Mouse (Mus musculus): ENCODE measurements around the gene Diras2. TPM values are rescaled to one million over a fixed set of nuclear protein-coding genes. Genes with fewer than 3 reads are reported as not detected.

Gene Diras2
- polyA plus RNA-seq, 1 experiment = 22.4 TPM

GRCm38 (mm10) chr13:52501686-52502085, 29.4 kb downstream of the Diras2 start:
- no peak for DNase-seq
- Histone ChIP-seq H3K36me3 (ENCODE audit: control insufficient read depth, insufficient read depth, low read length) (no peaks in the 10 kb centered on the region), H3K4me1 (replicated peaks; ENCODE audit: control insufficient read depth, insufficient read depth, low read length) (no peaks in the 10 kb centered on the region), H3K27ac (ENCODE audit: control insufficient read depth, insufficient read depth, low read length) (no peak overlapping the region), H3K27me3 (ENCODE audit: control insufficient read depth, insufficient read depth, low read length) (no peaks in the 10 kb centered on the region), H3K4me3 (ENCODE audit: control insufficient read depth, insufficient read depth, low read length) (no peak overlapping the region)
- 84% methylated on average over 8 of the region's 8 CpGs for WGBS
- TF ChIP-seq POLR2A (IDR thresholded peaks at IDR 0.05; ENCODE audit: control insufficient read depth, extremely low read depth, insufficient read depth, low read length, poor library complexity) (no peak), CTCF (IDR thresholded peaks at IDR 0.05; ENCODE audit: borderline replicate concordance, control insufficient read depth, extremely low read depth, insufficient read depth, low read length, poor library complexity) (no peak)

GRCm38 (mm10) chr13:52497029-52497550, 34.0 kb downstream of the Diras2 start:
- TF ChIP-seq POLR2A (IDR thresholded peaks at IDR 0.05; ENCODE audit: control insufficient read depth, extremely low read depth, insufficient read depth, low read length, poor library complexity) (no peak), CTCF (IDR thresholded peaks at IDR 0.05; ENCODE audit: borderline replicate concordance, control insufficient read depth, extremely low read depth, insufficient read depth, low read length, poor library complexity) (no peak)
- no peaks in the 10 kb centered on the region for H3K36me3 ChIP-seq (ENCODE audit: control insufficient read depth, insufficient read depth, low read length)
- no peaks in the 10 kb centered on the region for H3K27me3 ChIP-seq (ENCODE audit: control insufficient read depth, insufficient read depth, low read length)
- 45% methylated on average over 4 of the region's 4 CpGs for WGBS
- no peaks in the 10 kb centered on the region for H3K4me1 ChIP-seq (replicated peaks; ENCODE audit: control insufficient read depth, insufficient read depth, low read length)
- H3K4me3 ChIP-seq (ENCODE audit: control insufficient read depth, insufficient read depth, low read length) = no peak overlapping the region
- no peak for DNase-seq
- H3K27ac ChIP-seq (ENCODE audit: control insufficient read depth, insufficient read depth, low read length) = no peak overlapping the region

GRCm38 (mm10) chr13:52488821-52489220, 42.3 kb downstream of the Diras2 start:
- H3K36me3 ChIP-seq (ENCODE audit: control insufficient read depth, insufficient read depth, low read length) = no peaks in the 10 kb centered on the region
- H3K4me3 ChIP-seq (ENCODE audit: control insufficient read depth, insufficient read depth, low read length) = no peak overlapping the region
- no peaks in the 10 kb centered on the region for H3K4me1 ChIP-seq (replicated peaks; ENCODE audit: control insufficient read depth, insufficient read depth, low read length)
- H3K27me3 ChIP-seq (ENCODE audit: control insufficient read depth, insufficient read depth, low read length) = no peaks in the 10 kb centered on the region
- TF ChIP-seq CTCF (IDR thresholded peaks at IDR 0.05; ENCODE audit: borderline replicate concordance, control insufficient read depth, extremely low read depth, insufficient read depth, low read length, poor library complexity) (no peak), POLR2A (IDR thresholded peaks at IDR 0.05; ENCODE audit: control insufficient read depth, extremely low read depth, insufficient read depth, low read length, poor library complexity) (no peak)
- WGBS = 97% methylated on average over 7 of the region's 7 CpGs
- H3K27ac ChIP-seq (ENCODE audit: control insufficient read depth, insufficient read depth, low read length) = no peak overlapping the region
- DNase-seq = no peak

GRCm38 (mm10) chr13:52484064-52484463, 47.0 kb downstream of the Diras2 start:
- no peaks in the 10 kb centered on the region for H3K4me1 ChIP-seq (replicated peaks; ENCODE audit: control insufficient read depth, insufficient read depth, low read length)
- no peak overlapping the region for H3K27ac ChIP-seq (ENCODE audit: control insufficient read depth, insufficient read depth, low read length)
- no peaks in the 10 kb centered on the region for H3K36me3 ChIP-seq (ENCODE audit: control insufficient read depth, insufficient read depth, low read length)
- TF ChIP-seq CTCF (IDR thresholded peaks at IDR 0.05; ENCODE audit: borderline replicate concordance, control insufficient read depth, extremely low read depth, insufficient read depth, low read length, poor library complexity) (no peak), POLR2A (IDR thresholded peaks at IDR 0.05; ENCODE audit: control insufficient read depth, extremely low read depth, insufficient read depth, low read length, poor library complexity) (no peak)
- H3K27me3 ChIP-seq (ENCODE audit: control insufficient read depth, insufficient read depth, low read length) = no peaks in the 10 kb centered on the region
- DNase-seq = no peak
- WGBS = 85% methylated on average over 4 of the region's 4 CpGs
- no peak overlapping the region for H3K4me3 ChIP-seq (ENCODE audit: control insufficient read depth, insufficient read depth, low read length)

GRCm38 (mm10) chr13:52481786-52482185, 49.3 kb downstream of the Diras2 start:
- no peak for DNase-seq
- Histone ChIP-seq H3K27ac (ENCODE audit: control insufficient read depth, insufficient read depth, low read length) (no peak overlapping the region), H3K4me1 (replicated peaks; ENCODE audit: control insufficient read depth, insufficient read depth, low read length) (peaks cover 5% of the 10 kb centered on the region; the same call in 1 of the 2 replicates), H3K27me3 (ENCODE audit: control insufficient read depth, insufficient read depth, low read length) (no peaks in the 10 kb centered on the region), H3K36me3 (ENCODE audit: control insufficient read depth, insufficient read depth, low read length) (no peaks in the 10 kb centered on the region), H3K4me3 (ENCODE audit: control insufficient read depth, insufficient read depth, low read length) (no peak overlapping the region)
- whole genome bisulfite sequencing = 88% methylated on average over 2 of the region's 2 CpGs
- TF ChIP-seq POLR2A (IDR thresholded peaks at IDR 0.05; ENCODE audit: control insufficient read depth, extremely low read depth, insufficient read depth, low read length, poor library complexity) (no peak), CTCF (IDR thresholded peaks at IDR 0.05; ENCODE audit: borderline replicate concordance, control insufficient read depth, extremely low read depth, insufficient read depth, low read length, poor library complexity) (no peak)

- H3K36me3 ChIP-seq (ENCODE audit: control insufficient read depth, insufficient read depth, low read length) = no peaks in the 10 kb centered on the region
- H3K4me1 ChIP-seq (replicated peaks; ENCODE audit: control insufficient read depth, insufficient read depth, low read length) = peaks cover 7% of the 10 kb centered on the region; the same call in 1 of the 2 replicates
- no peak overlapping the region for H3K27ac ChIP-seq (ENCODE audit: control insufficient read depth, insufficient read depth, low read length)
- DNase-seq = no peak
- TF ChIP-seq CTCF (IDR thresholded peaks at IDR 0.05; ENCODE audit: borderline replicate concordance, control insufficient read depth, extremely low read depth, insufficient read depth, low read length, poor library complexity) = no peak
- TF ChIP-seq POLR2A (IDR thresholded peaks at IDR 0.05; ENCODE audit: control insufficient read depth, extremely low read depth, insufficient read depth, low read length, poor library complexity) = no peak
- H3K4me3 ChIP-seq (ENCODE audit: control insufficient read depth, insufficient read depth, low read length) = no peak overlapping the region
- WGBS = 98% methylated on average over 5 of the region's 5 CpGs
- H3K27me3 ChIP-seq (ENCODE audit: control insufficient read depth, insufficient read depth, low read length) = no peaks in the 10 kb centered on the region
These were observed 51.9 kb downstream of the Diras2 start for GRCm38 (mm10) chr13:52479146-52479545.

Measured in thymus, adult 2 months (tissue).